Mouse (Mus musculus) stomach, postnatal 0 days (tissue): ENCODE results near the gene Prkcq. TPM values are rescaled to one million over a fixed set of nuclear protein-coding genes. Genes with fewer than 3 reads are reported as not detected.
A peak's percentile ranks its signal among the peaks of the same experiment; 100 is the strongest.

Experiments
- ATAC-seq: fragments of 200-750 bp; cut with Nextera tagmentation; 2 replicates; pipeline ENCODE4 v1.8.0; 2017; ENCODE audit not compliant: low FRiP score, low TSS enrichment
- DNase-seq: peaks from one replicate; pipeline ENCODE4 v3.0.0-alpha.2; 2016; ENCODE audit warnings: low spot score
- H3K27ac ChIP-seq: fragments of 300-500 bp; sonication (generic); replicated peaks from 2 replicates; pipeline ENCODE4 v1.5.1; 2014; ENCODE audit warnings: mild to moderate bottlenecking, control low read depth
- H3K27me3 ChIP-seq: fragments of 300-500 bp; sonication (generic); 2 replicates; pipeline ENCODE4 v1.6.1; 2014; ENCODE audit warnings: low read length; ENCODE audit not compliant: control insufficient read depth, insufficient read depth
- H3K36me3 ChIP-seq: fragments of 300-500 bp; sonication (generic); 2 replicates; pipeline ENCODE4 v1.6.1; 2014; ENCODE audit warnings: low read length, mixed read lengths; ENCODE audit not compliant: control insufficient read depth, insufficient read depth
- H3K4me1 ChIP-seq: fragments of 300-500 bp; sonication (generic); replicated peaks from 2 replicates; pipeline ENCODE4 v1.6.1; 2014; ENCODE audit warnings: antibody characterized with exemption; ENCODE audit not compliant: control insufficient read depth, insufficient read depth
- H3K4me2 ChIP-seq: fragments of 300-500 bp; sonication (generic); replicated peaks from 2 replicates; pipeline ENCODE4 v1.6.1; 2014; ENCODE audit warnings: low read depth, mild to moderate bottlenecking, control low read depth, moderate library complexity
- H3K4me3 ChIP-seq: fragments of 300-500 bp; sonication (generic); 2 replicates; pipeline ENCODE4 v1.5.1; 2014; ENCODE audit warnings: low read depth, low read length, control low read depth
- H3K9ac ChIP-seq: fragments of 300-500 bp; sonication (generic); 2 replicates; pipeline ENCODE4 v1.6.1; 2014; ENCODE audit warnings: mild to moderate bottlenecking, low read length, control low read depth, mixed read lengths
- H3K9me3 ChIP-seq: fragments of 300-500 bp; sonication (generic); 2 replicates; pipeline ENCODE4 v1.6.1; 2016; ENCODE audit warnings: low read length; ENCODE audit not compliant: control insufficient read depth
- CTCF ChIP-seq: IDR thresholded peaks from 2 replicates; pipeline ENCODE4 v1.5.1; 2016; ENCODE audit warnings: antibody characterized with exemption, low read depth, mild to moderate bottlenecking, moderate library complexity
- EP300 ChIP-seq: optimal IDR thresholded peaks from 2 replicates; pipeline ENCODE3; 2016; ENCODE audit warnings: antibody characterized with exemption
- WGBS: fragments of 180-500 bp; shearing (Covaris S2); extraction: QIAGEN DNeasy Blood & Tissue Kit; methylation state at CpG from one replicate; pipeline ENCODE4 v1.1.7; 2014; 5-methylcytosine and 5-hydroxymethylcytosine counted together
- polyA plus RNA-seq: library from polyadenylated mRNA; unstranded; fragments of >200 nt; fragmentation: Nextera tagmentation; extraction: Ambion mirVana; gene quantifications from 2 replicates; pipeline ENCODE4 v1.2.1, GENCODE M21; 2015

Gene Prkcq
- polyA plus RNA-seq, 1 experiment from 2014 or later, result 0.91 TPM

GRCm38 (mm10) chr2:11266294-11266693 lies 94.4 kb downstream of the Prkcq start:
- no peak for DNase-seq
- no peaks in the 10 kb centered on the region for H3K9me3 ChIP-seq
- WGBS, result 64% methylated on average over 5 of the region's 5 CpGs
- ATAC-seq, result no peak
- H3K27ac ChIP-seq, result no peak overlapping the region
- H3K27me3 ChIP-seq, result no peaks in the 10 kb centered on the region
- no peaks in the 10 kb centered on the region for H3K36me3 ChIP-seq
- TF ChIP-seq CTCF, result peak; percentile 36
- no peak for TF ChIP-seq EP300
- H3K4me2 ChIP-seq, result no peak overlapping the region
- H3K4me1 ChIP-seq, result no peaks in the 10 kb centered on the region
- H3K9ac ChIP-seq, result no peak overlapping the region
- no peak overlapping the region for H3K4me3 ChIP-seq

GRCm38 (mm10) chr2:11278965-11279364 lies 107.1 kb downstream of the Prkcq start:
- ATAC-seq (no peak), DNase-seq (no peak)
- Histone ChIP-seq H3K4me1 (no peaks in the 10 kb centered on the region), H3K27ac (no peak overlapping the region), H3K27me3 (no peaks in the 10 kb centered on the region), H3K4me3 (no peak overlapping the region), H3K9me3 (no peaks in the 10 kb centered on the region), H3K4me2 (no peak overlapping the region), H3K9ac (no peak overlapping the region), H3K36me3 (no peaks in the 10 kb centered on the region)
- TF ChIP-seq EP300 (no peak), CTCF (no peak)
- 49% methylated on average over 7 of the region's 7 CpGs for WGBS

- Histone ChIP-seq H3K4me2 (no peak overlapping the region), H3K9me3 (no peaks in the 10 kb centered on the region), H3K9ac (no peak overlapping the region), H3K27me3 (no peaks in the 10 kb centered on the region), H3K4me1 (no peaks in the 10 kb centered on the region), H3K27ac (no peak overlapping the region), H3K36me3 (no peaks in the 10 kb centered on the region), H3K4me3 (no peak overlapping the region)
- TF ChIP-seq CTCF, result no peak
- no peak for TF ChIP-seq EP300
- no peak for DNase-seq
- 60% methylated on average over 2 of the region's 2 CpGs for WGBS
- ATAC-seq, result no peak
Measured at GRCm38 (mm10) chr2:11280247-11280646, 108.3 kb downstream of the Prkcq start.

- no peaks in the 10 kb centered on the region for H3K36me3 ChIP-seq
- H3K9me3 ChIP-seq, result no peaks in the 10 kb centered on the region
- H3K27ac ChIP-seq, result no peak overlapping the region
- WGBS, result 60% methylated on average over 18 of the region's 18 CpGs
- H3K27me3 ChIP-seq, result no peaks in the 10 kb centered on the region
- TF ChIP-seq EP300 (no peak), CTCF (no peak)
- DNase-seq, result no peak
- peak overlapping the region; percentile 31 for H3K4me2 ChIP-seq
- no peak overlapping the region for H3K4me3 ChIP-seq
- peak; percentile 10; the same call in 1 of the 2 replicates for ATAC-seq
- no peaks in the 10 kb centered on the region for H3K4me1 ChIP-seq
- no peak overlapping the region for H3K9ac ChIP-seq
Measured at GRCm38 (mm10) chr2:11287834-11288530, 116.1 kb downstream of the Prkcq start.

- Histone ChIP-seq H3K4me2 (peak overlapping the region; percentile 31), H3K4me3 (no peak overlapping the region), H3K27ac (no peak overlapping the region), H3K9me3 (no peaks in the 10 kb centered on the region), H3K27me3 (no peaks in the 10 kb centered on the region), H3K4me1 (no peaks in the 10 kb centered on the region), H3K36me3 (no peaks in the 10 kb centered on the region), H3K9ac (no peak overlapping the region)
- 5% methylated on average over 7 of the region's 7 CpGs for WGBS
- peak; percentile 81 for DNase-seq
- ATAC-seq, result peak; percentile 71; the same call in 1 of the 2 replicates
- TF ChIP-seq EP300, result no peak
- TF ChIP-seq CTCF, result peak; percentile 98
Measured at GRCm38 (mm10) chr2:11288531-11288846, 116.6 kb downstream of the Prkcq start.

- 87% methylated on average over 6 of the region's 6 CpGs for WGBS
- no peak for ATAC-seq
- Histone ChIP-seq H3K27me3 (no peaks in the 10 kb centered on the region), H3K4me3 (no peak overlapping the region), H3K9ac (no peak overlapping the region), H3K4me2 (no peak overlapping the region), H3K4me1 (no peaks in the 10 kb centered on the region), H3K9me3 (no peaks in the 10 kb centered on the region), H3K36me3 (no peaks in the 10 kb centered on the region), H3K27ac (no peak overlapping the region)
- no peak for DNase-seq
- TF ChIP-seq EP300, result no peak
- no peak for TF ChIP-seq CTCF
Measured at GRCm38 (mm10) chr2:11290931-11291330, 119.0 kb downstream of the Prkcq start.
